Mouse (Mus musculus) heart, embryonic 16.5 days (tissue): ENCODE data around the gene Cldn12. TPM values are rescaled to one million over a fixed set of nuclear protein-coding genes. Genes with fewer than 3 reads are reported as not detected.

Experiments used
- ATAC-seq: fragments of 200-750 bp; cut with Nextera tagmentation; replicated peaks from 2 replicates; pipeline ENCODE4 v1.8.0; 2017; ENCODE audit warnings: moderate number of reproducible peaks; ENCODE audit not compliant: insufficient read depth, low FRiP score; ENCODE audit errors: extremely low read depth
- H3K27ac ChIP-seq: fragments of 300-500 bp; sonication (generic); 2 replicates; pipeline ENCODE4 v1.5.1; 2014; ENCODE audit warnings: mild to moderate bottlenecking, low read length, control low read depth, moderate library complexity
- H3K27me3 ChIP-seq: fragments of 300-500 bp; sonication (generic); 2 replicates; pipeline ENCODE4 v1.6.1; 2014; ENCODE audit warnings: low read length, mixed read lengths; ENCODE audit not compliant: control insufficient read depth, insufficient read depth
- H3K36me3 ChIP-seq: fragments of 300-500 bp; sonication (generic); 2 replicates; pipeline ENCODE4 v1.6.1; 2014; ENCODE audit not compliant: control insufficient read depth, insufficient read depth
- H3K4me1 ChIP-seq: fragments of 300-500 bp; sonication (generic); 2 replicates; pipeline ENCODE4 v1.6.1; 2014; ENCODE audit warnings: low read length, mixed read lengths; ENCODE audit not compliant: control insufficient read depth, insufficient read depth
- H3K4me2 ChIP-seq: fragments of 300-500 bp; sonication (generic); 2 replicates; pipeline ENCODE4 v1.6.1; 2014; ENCODE audit warnings: low read depth, mild to moderate bottlenecking, control low read depth, low read length
- H3K4me3 ChIP-seq: fragments of 300-500 bp; sonication (generic); 2 replicates; pipeline ENCODE4 v1.5.1; 2014; ENCODE audit warnings: mild to moderate bottlenecking, control low read depth, low read length
- H3K9ac ChIP-seq: fragments of 300-500 bp; sonication (generic); 2 replicates; pipeline ENCODE4 v1.6.1; 2014; ENCODE audit warnings: low read length, control low read depth
- H3K9me3 ChIP-seq: fragments of 300-500 bp; sonication (generic); replicated peaks from 2 replicates; pipeline ENCODE4 v1.6.1; 2016; ENCODE audit warnings: low read length; ENCODE audit not compliant: control insufficient read depth
- WGBS: fragments of 180-500 bp; shearing (Covaris S2); extraction: QIAGEN DNeasy Blood & Tissue Kit; methylation state at CpG from one replicate; pipeline ENCODE4 v1.1.7; 2014; 5-methylcytosine and 5-hydroxymethylcytosine counted together
- polyA plus RNA-seq: library from polyadenylated mRNA; unstranded; fragments of >200 nt; fragmentation: Nextera tagmentation; extraction: Ambion mirVana; gene quantifications from 2 replicates; pipeline ENCODE4 v1.2.1, GENCODE M21; 2015

Cldn12 gene
- polyA plus RNA-seq, 1 experiment from 2014 or later = 11.3 TPM

DNA sequence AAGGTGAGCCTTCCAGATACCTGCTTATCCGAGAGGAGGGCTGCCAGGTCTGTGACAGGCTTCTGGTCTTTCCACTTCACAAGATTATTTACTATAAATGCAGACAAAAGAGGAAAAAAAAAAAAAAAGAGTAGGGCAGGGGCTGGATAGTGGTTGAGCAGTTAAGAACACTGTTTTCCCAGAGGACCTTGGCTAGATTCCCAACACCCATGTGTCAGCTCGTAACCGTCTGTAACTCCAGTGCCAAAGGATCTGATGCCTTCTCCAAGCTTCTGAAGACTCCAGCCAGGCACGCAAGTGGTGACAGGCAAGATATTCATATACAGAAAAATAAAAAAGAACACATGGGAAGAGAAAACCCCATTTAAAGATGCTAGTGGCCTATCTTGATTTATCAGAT is 11.4 kb downstream of the Cldn12 start:
- H3K27me3 ChIP-seq = no peaks in the 10 kb centered on the region
- no peaks in the 10 kb centered on the region for H3K36me3 ChIP-seq
- ATAC-seq = no peak
- WGBS = 73% methylated on average over 4 of the region's 4 CpGs
- no peaks in the 10 kb centered on the region for H3K4me1 ChIP-seq
- no peak overlapping the region for H3K4me3 ChIP-seq
- no peak overlapping the region for H3K9ac ChIP-seq
- no peak overlapping the region for H3K4me2 ChIP-seq
- no peaks in the 10 kb centered on the region for H3K9me3 ChIP-seq
- H3K27ac ChIP-seq = no peak overlapping the region

DNA sequence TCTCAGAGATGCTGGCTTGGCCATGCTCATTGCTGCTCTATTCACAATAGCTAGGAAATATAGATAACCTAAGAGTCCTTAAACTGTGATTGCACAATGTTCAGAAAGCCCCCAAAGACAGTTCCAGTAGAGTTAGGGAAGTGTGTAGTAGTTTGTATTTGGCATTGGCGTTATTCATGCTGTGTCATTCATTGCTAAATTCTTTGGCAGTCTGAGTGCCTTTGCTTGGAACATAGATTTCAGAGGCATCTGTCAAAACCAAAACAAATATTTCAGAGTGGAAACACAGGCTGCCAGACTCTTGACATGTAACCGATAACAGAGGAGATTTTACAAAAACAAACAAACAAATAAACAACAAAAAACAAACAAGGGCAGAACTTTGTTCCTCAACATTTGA is 13.2 kb downstream of the Cldn12 start:
- no peaks in the 10 kb centered on the region for H3K4me1 ChIP-seq
- no peak overlapping the region for H3K4me2 ChIP-seq
- 74% methylated on average over 2 of the region's 2 CpGs for WGBS
- no peak for ATAC-seq
- no peaks in the 10 kb centered on the region for H3K27me3 ChIP-seq
- H3K9ac ChIP-seq = no peak overlapping the region
- H3K36me3 ChIP-seq = no peaks in the 10 kb centered on the region
- no peaks in the 10 kb centered on the region for H3K9me3 ChIP-seq
- H3K27ac ChIP-seq = no peak overlapping the region
- no peak overlapping the region for H3K4me3 ChIP-seq

DNA sequence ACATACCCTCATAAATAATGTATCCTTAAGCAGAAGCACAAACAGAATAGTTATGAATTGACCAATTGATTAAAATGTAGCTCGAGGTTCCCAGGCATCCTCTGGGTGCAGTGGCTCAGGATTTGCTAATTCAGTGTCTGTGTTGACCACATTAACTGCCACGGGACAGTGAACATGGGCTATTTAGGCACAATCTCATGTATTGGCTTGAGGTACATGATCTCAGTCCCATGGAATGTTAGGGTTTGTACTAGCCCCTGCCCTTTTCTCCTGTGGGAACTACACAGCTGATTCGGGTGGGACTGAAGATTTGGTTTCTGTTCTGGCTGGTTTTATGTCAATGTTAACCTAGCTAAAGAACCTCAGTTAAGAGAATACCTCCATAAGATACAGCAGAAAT is 18.4 kb downstream of the Cldn12 start:
- Histone ChIP-seq H3K36me3 (no peaks in the 10 kb centered on the region), H3K4me3 (no peak overlapping the region), H3K4me1 (peaks cover 4% of the 10 kb centered on the region; the same call in 1 of the 2 replicates), H3K27me3 (no peaks in the 10 kb centered on the region; the same call in 1 of the 2 replicates), H3K27ac (no peak overlapping the region), H3K9me3 (no peaks in the 10 kb centered on the region), H3K9ac (no peak overlapping the region), H3K4me2 (no peak overlapping the region)
- WGBS = 56% methylated on average over 3 of the region's 3 CpGs
- ATAC-seq = no peak

DNA sequence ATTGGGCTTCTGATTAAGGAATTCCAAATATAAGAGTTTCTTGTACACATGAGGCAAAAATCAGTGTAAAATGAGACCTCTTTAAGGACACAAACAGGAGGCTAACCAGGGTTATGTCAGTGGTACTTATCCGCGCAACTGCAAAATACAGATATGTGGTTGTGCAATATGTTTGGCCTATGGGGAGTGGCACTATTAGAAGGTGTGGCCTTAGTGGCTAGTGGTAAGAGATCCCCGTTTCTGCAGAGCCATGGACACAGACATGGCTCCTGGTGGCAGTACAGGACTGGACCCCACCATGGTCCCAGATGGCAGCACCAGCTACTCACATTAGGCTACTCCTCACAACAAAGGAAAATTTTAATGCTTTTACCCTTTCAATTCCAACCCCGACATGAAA is 19.7 kb downstream of the Cldn12 start:
- no peaks in the 10 kb centered on the region for H3K36me3 ChIP-seq
- no peak overlapping the region for H3K4me3 ChIP-seq
- no peak overlapping the region for H3K9ac ChIP-seq
- 81% methylated on average over 4 of the region's 4 CpGs for WGBS
- ATAC-seq = no peak
- H3K4me1 ChIP-seq = peaks cover 4% of the 10 kb centered on the region; the same call in 1 of the 2 replicates
- no peaks in the 10 kb centered on the region; the same call in 1 of the 2 replicates for H3K27me3 ChIP-seq
- H3K27ac ChIP-seq = no peak overlapping the region
- H3K9me3 ChIP-seq = no peaks in the 10 kb centered on the region
- H3K4me2 ChIP-seq = no peak overlapping the region

DNA sequence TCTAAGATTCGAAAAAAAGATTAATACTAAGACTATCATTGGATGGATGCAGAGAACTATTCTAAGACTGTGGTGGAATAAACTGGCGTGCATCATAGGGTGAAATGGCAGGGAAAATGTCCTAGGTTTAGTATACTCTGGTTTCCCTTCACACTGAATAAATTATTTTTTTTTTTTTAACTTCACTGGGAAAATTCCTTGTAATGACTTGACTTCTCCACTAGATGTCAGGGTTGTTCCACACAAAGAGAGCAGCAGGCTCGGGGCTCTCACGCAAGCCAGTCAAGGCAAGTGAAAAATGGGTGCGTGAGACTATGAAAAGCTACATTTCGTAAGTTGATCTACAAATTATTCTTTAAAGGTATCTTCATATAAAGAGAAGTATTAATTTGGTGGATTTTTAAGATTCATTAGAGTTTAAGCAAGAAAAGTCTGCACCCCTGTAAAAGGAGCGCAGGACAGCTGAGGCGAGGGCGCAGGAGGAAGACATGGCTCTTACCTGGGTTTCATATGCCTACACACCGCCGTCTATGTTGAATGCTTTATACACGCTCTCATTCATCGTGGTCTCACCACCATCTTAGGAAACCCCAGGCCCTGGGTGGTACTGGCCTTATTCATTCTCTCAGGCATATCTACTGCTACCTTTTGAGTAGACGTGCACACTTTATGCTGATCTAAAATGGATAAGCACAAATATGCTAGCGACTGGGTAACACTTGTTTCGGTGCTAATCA is 20.3 kb downstream of the Cldn12 start:
- Histone ChIP-seq H3K4me3 (no peak overlapping the region), H3K27me3 (no peaks in the 10 kb centered on the region; the same call in 1 of the 2 replicates), H3K27ac (no peak overlapping the region), H3K4me1 (peaks cover 4% of the 10 kb centered on the region; the same call in 1 of the 2 replicates), H3K9me3 (no peaks in the 10 kb centered on the region), H3K36me3 (no peaks in the 10 kb centered on the region), H3K9ac (no peak overlapping the region), H3K4me2 (0 out of 2 replicates have a peak overlapping the region, but pooled peaks have one; percentile 13)
- WGBS = 39% methylated on average over 16 of the region's 16 CpGs
- ATAC-seq = no peak

DNA sequence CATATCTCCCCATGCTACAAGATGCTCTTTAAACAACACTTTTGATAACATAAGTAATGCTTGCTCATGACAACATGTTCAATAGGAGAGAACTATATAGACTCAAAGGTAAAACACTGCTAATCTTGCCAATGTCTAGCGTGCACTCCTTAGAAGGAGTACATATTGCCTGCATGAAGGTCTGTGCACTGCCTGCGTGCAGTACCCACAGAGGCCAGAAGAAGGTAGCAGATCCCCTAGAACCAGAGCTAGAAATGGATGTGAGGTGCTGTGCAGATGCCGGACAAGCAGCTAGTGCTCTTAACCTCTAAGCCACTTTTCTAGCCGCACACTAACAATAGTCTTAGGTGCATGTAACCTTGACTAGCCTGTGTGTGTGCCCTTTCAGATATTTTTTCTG is 22.6 kb downstream of the Cldn12 start:
- Histone ChIP-seq H3K9me3 (no peaks in the 10 kb centered on the region), H3K36me3 (no peaks in the 10 kb centered on the region), H3K9ac (no peak overlapping the region), H3K27ac (no peak overlapping the region), H3K4me3 (no peak overlapping the region), H3K4me2 (no peak overlapping the region), H3K27me3 (no peaks in the 10 kb centered on the region; the same call in 1 of the 2 replicates), H3K4me1 (peaks cover 4% of the 10 kb centered on the region; the same call in 1 of the 2 replicates)
- ATAC-seq = no peak
- WGBS = 94% methylated on average over 4 of the region's 4 CpGs

DNA sequence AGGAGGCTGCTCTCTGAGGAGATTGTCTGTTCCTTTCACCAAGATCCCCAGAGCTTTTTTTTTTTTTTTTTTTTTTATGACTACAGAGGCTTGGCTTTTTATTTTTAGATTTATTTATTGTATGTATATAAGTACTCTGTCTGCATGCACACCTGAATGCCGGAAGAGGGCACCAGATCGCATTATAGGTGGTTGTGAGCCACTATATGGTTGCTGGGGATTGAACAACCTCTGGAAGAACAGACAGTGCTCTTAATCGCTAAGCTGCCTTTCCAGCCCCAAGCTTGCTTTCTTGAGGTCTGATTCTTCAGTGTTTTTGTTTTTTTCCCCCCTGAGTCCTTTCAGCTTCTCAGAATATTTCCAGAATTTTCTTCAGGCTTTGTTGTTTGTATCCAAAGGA is 28.7 kb downstream of the Cldn12 start:
- Histone ChIP-seq H3K4me2 (no peak overlapping the region), H3K9ac (no peak overlapping the region), H3K4me3 (no peak overlapping the region), H3K4me1 (no peaks in the 10 kb centered on the region), H3K27ac (no peak overlapping the region), H3K27me3 (no peaks in the 10 kb centered on the region), H3K9me3 (no peaks in the 10 kb centered on the region), H3K36me3 (no peaks in the 10 kb centered on the region)
- WGBS = 53% methylated on average over 3 of the region's 3 CpGs
- no peak for ATAC-seq

DNA sequence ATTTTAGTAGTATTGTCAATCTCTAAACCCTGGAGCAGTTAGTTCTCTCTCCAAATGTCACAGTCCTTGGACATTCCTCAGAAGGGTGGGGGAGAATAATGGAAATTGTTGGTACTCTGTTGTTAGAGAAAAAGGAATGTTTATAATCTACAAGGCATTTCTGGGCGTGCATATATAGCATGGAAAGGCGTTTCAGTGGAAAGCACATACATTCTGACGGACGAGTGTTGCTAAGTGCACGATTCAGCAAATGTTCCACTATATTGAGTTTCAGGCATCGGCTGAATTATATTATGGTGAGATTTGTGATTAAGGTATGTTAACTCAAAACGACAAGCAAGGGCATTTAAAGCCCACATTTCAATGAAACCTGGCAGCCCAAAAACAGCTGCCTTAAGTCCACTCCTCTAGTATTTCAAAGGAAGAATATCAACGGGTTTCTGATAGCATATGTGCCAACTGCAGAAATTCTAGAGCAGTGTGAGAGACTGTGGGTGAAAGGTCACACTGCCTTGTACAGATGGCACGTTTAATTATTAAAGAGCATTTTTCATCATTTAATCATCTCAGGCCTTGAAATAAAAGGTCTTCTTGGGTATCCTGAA is 31.4 kb downstream of the Cldn12 start:
- H3K4me1 ChIP-seq = no peaks in the 10 kb centered on the region
- no peak overlapping the region for H3K4me3 ChIP-seq
- H3K9me3 ChIP-seq = no peaks in the 10 kb centered on the region
- H3K9ac ChIP-seq = no peak overlapping the region
- H3K4me2 ChIP-seq = no peak overlapping the region
- no peaks in the 10 kb centered on the region for H3K27me3 ChIP-seq
- H3K27ac ChIP-seq = no peak overlapping the region
- ATAC-seq = no peak
- no peaks in the 10 kb centered on the region for H3K36me3 ChIP-seq
- 57% methylated on average over 9 of the region's 9 CpGs for WGBS

DNA sequence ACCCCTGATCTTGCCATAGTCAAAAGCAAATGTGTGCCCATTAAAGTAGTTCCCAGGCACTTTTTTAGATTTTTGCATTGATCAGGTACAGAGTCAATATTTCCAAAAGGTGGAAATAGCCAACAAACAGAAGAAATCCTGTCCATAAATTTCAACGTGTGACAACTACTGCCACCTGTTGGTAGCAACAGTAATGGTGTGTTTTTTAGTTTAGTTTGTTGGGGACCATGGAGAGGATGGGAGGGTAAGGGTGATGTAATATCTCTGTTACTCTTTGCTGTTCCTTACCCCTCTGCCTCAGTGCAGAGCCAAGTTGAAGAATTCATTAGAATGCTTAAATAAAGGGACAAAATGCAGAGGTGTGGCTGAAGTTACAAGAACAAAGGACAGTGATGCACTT is 33.1 kb downstream of the Cldn12 start:
- Histone ChIP-seq H3K27me3 (no peaks in the 10 kb centered on the region), H3K4me3 (no peak overlapping the region), H3K9me3 (no peaks in the 10 kb centered on the region), H3K4me2 (no peak overlapping the region), H3K27ac (no peak overlapping the region), H3K4me1 (no peaks in the 10 kb centered on the region), H3K36me3 (no peaks in the 10 kb centered on the region), H3K9ac (no peak overlapping the region)
- no peak for ATAC-seq
- WGBS = 0% methylated on average over 1 of the region's 1 CpGs
